Mouse (Mus musculus) forebrain, embryonic 11.5 days (tissue): ENCODE results near the gene Armh3. TPM values are rescaled to one million over a fixed set of nuclear protein-coding genes. Genes with fewer than 3 reads are reported as not detected.
"Not testable (repeated sequence)": the region's sequence is repeated elsewhere in the genome, so short reads cannot be mapped to it uniquely, and the experiment has no call there.

Experiments used
- ATAC-seq: fragments of 200-750 bp; cut with Nextera tagmentation; replicated peaks from 2 replicates; pipeline ENCODE4 v1.8.0; 2017; ENCODE audit warnings: moderate TSS enrichment; ENCODE audit not compliant: low FRiP score
- DNase-seq: peaks from one replicate; pipeline ENCODE4 v3.0.0-alpha.2; 2017; ENCODE audit warnings: low spot score
- H3K27ac ChIP-seq: fragments of 300-500 bp; sonication (generic); 2 replicates; pipeline ENCODE4 v1.5.1; 2014; ENCODE audit warnings: low read depth, low read length
- H3K27me3 ChIP-seq: fragments of 300-500 bp; sonication (generic); 2 replicates; pipeline ENCODE4 v1.6.1; 2014; ENCODE audit warnings: mild to moderate bottlenecking, low read length, mixed read lengths; ENCODE audit not compliant: control insufficient read depth, insufficient read depth
- H3K36me3 ChIP-seq: fragments of 300-500 bp; sonication (generic); 2 replicates; pipeline ENCODE4 v1.6.1; 2014; ENCODE audit warnings: mild to moderate bottlenecking, low read length, moderate library complexity, mixed read lengths; ENCODE audit not compliant: control insufficient read depth, insufficient read depth
- H3K4me1 ChIP-seq: fragments of 300-500 bp; sonication (generic); replicated peaks from 2 replicates; pipeline ENCODE4 v1.6.1; 2014; ENCODE audit warnings: low read length, mixed read lengths; ENCODE audit not compliant: control insufficient read depth, insufficient read depth
- H3K4me2 ChIP-seq: fragments of 300-500 bp; sonication (generic); 2 replicates; pipeline ENCODE4 v1.6.1; 2014; ENCODE audit warnings: low read depth, mild to moderate bottlenecking, low read length, moderate library complexity, mixed read lengths; ENCODE audit not compliant: severe bottlenecking
- H3K4me3 ChIP-seq: fragments of 300-500 bp; sonication (generic); 2 replicates; pipeline ENCODE4 v1.5.1; 2014; ENCODE audit warnings: low read depth, low read length
- H3K9ac ChIP-seq: fragments of 300-500 bp; sonication (generic); 2 replicates; pipeline ENCODE4 v1.6.1; 2014; ENCODE audit warnings: low read length
- H3K9me3 ChIP-seq: fragments of 300-500 bp; sonication (generic); 2 replicates; pipeline ENCODE4 v1.6.1; 2016; ENCODE audit warnings: low read length, mixed read lengths; ENCODE audit not compliant: control insufficient read depth
- WGBS: fragments of 180-500 bp; shearing (Covaris S2); extraction: QIAGEN DNeasy Blood & Tissue Kit; methylation state at CpG from one replicate; pipeline ENCODE4 v1.1.7; 2014; 5-methylcytosine and 5-hydroxymethylcytosine counted together
- polyA plus RNA-seq: library from polyadenylated mRNA; unstranded; fragments of >200 nt; fragmentation: Nextera tagmentation; extraction: Ambion mirVana; gene quantifications from 2 replicates; pipeline ENCODE4 v1.2.1, GENCODE M21; 2014

Gene Armh3
- polyA plus RNA-seq, 1 experiment from 2014 or later: 17.2 TPM

GRCm38 (mm10) chr19:46003371-46004226 lies 5.3 kb upstream of the Armh3 start, which contains the start of gene Hps6:
Gene Hps6, plus strand, starts transcription at chr19:46003508.
- Histone ChIP-seq H3K9me3 (no peaks in the 10 kb centered on the region), H3K36me3 (no peaks in the 10 kb centered on the region), H3K4me2 (peak within 1 kb of the TSS; percentile 98), H3K27ac (no peak within 1 kb of the TSS), H3K27me3 (peaks cover 5% of the 10 kb centered on the region; the same call in 1 of the 2 replicates), H3K9ac (peak within 1 kb of the TSS; percentile 77), H3K4me3 (peak within 1 kb of the TSS; percentile 55), H3K4me1 (peaks cover 9% of the 10 kb centered on the region; the same call in 1 of the 2 replicates)
- peak; percentile 83 for DNase-seq
- ATAC-seq: peak; percentile 73
- whole genome bisulfite sequencing: under 1% methylated on average over 70 of the region's 70 CpGs

DNA sequence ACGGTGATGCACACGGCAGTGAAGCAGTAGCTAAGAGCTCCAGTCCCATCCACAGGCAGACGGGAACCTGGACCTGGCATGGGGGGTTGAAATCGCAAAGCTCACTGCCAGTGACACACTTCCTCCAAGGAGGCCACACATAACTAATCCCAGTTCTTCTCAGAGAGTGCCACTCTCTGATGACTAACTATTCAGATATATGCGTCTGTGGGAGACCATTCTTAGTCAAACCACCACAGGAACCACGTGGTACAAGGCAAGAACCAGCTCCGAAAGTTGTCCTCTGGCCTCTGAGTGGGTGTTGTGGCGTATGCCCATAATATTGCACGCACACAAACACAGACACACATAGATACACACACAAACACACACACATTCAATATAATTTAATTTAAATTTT lies 4.0 kb upstream of the Armh3 start:
- no peak for DNase-seq
- Histone ChIP-seq H3K4me1 (peaks cover 11% of the 10 kb centered on the region; the same call in 1 of the 2 replicates), H3K9me3 (no peaks in the 10 kb centered on the region), H3K27ac (no peak overlapping the region), H3K27me3 (peaks cover 5% of the 10 kb centered on the region; the same call in 1 of the 2 replicates), H3K4me2 (no peak overlapping the region), H3K36me3 (no peaks in the 10 kb centered on the region), H3K9ac (no peak overlapping the region), H3K4me3 (no peak overlapping the region)
- ATAC-seq: no peak
- 82% methylated on average over 9 of the region's 9 CpGs for WGBS

DNA sequence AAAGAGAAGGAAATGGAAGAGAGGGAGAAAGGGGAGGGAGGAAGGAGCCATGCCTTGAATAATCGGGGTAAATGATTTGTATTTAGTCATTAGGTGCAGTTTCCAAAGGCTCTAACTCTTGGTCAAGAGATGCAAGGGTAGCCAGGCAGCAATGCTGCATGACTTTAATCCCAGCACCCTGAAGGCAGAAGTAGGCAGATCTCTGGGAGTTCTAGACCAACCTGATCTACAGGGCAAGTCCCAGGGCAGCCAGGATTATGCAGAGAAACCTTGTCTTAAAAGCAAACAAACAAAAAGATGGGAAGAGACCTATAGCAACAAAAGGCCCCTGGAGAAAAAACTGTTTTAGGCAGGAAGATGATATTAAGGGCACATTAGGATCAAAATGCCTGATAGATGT lies 1.1 kb upstream of the Armh3 start:
- Histone ChIP-seq H3K27ac (no peak overlapping the region), H3K4me2 (no peak overlapping the region), H3K9ac (no peak overlapping the region), H3K36me3 (no peaks in the 10 kb centered on the region), H3K27me3 (peaks cover 4% of the 10 kb centered on the region; the same call in 1 of the 2 replicates), H3K4me3 (no peak overlapping the region), H3K4me1 (peaks cover 11% of the 10 kb centered on the region; the same call in 1 of the 2 replicates), H3K9me3 (no peaks in the 10 kb centered on the region)
- 57% methylated on average over 1 of the region's 1 CpGs for WGBS
- ATAC-seq (no peak), DNase-seq (no peak)

- Histone ChIP-seq H3K9ac (peak overlapping the region; percentile 87), H3K4me2 (peak overlapping the region; percentile 74), H3K36me3 (no peaks in the 10 kb centered on the region), H3K27me3 (no peaks in the 10 kb centered on the region), H3K27ac (no peak overlapping the region), H3K4me1 (peaks cover 8% of the 10 kb centered on the region; the same call in 1 of the 2 replicates), H3K9me3 (no peaks in the 10 kb centered on the region), H3K4me3 (peak overlapping the region; percentile 80)
- WGBS: 15% methylated on average over 8 of the region's 8 CpGs
- ATAC-seq (peak; percentile 55; the same call in 1 of the 2 replicates), DNase-seq (no peak)
Measured at GRCm38 (mm10) chr19:45998694-45999217, 468 bp upstream of the Armh3 start.

DNA sequence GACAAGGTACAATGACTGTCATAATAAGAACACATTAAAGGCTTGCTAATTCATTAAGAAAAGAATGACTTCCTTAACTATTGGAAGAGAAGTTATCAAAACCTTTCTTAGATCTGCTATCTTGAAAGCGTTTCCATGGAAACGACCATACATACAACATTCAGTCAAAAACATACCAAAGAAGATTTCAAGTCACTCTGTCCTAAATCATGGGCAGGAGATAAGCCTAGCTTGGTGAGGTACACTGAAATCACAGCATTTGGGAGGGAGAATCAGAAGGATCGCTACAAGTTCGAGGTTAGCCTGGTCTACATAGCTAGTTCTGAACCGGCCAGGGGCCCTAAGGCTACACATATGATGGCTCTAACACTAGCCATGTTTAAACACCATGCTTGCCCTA lies 923 bp downstream of the Armh3 start:
- no peak for DNase-seq
- Histone ChIP-seq H3K4me3 (peak overlapping the region; percentile 80), H3K4me1 (peaks cover 3% of the 10 kb centered on the region; the same call in 1 of the 2 replicates), H3K9ac (peak overlapping the region; percentile 87), H3K36me3 (no peaks in the 10 kb centered on the region), H3K4me2 (peak overlapping the region; percentile 74), H3K27me3 (no peaks in the 10 kb centered on the region), H3K9me3 (no peaks in the 10 kb centered on the region), H3K27ac (no peak overlapping the region)
- ATAC-seq: no peak
- 67% methylated on average over 5 of the region's 5 CpGs for WGBS

GRCm38 (mm10) chr19:45993981-45994737 lies 4.1 kb downstream of the Armh3 start:
- Histone ChIP-seq H3K27me3 (no peaks in the 10 kb centered on the region), H3K4me2 (no peak overlapping the region), H3K9ac (no peak overlapping the region), H3K9me3 (no peaks in the 10 kb centered on the region), H3K4me3 (no peak overlapping the region), H3K27ac (no peak overlapping the region), H3K4me1 (peaks cover 3% of the 10 kb centered on the region; the same call in 1 of the 2 replicates), H3K36me3 (no peaks in the 10 kb centered on the region)
- WGBS: 95% methylated on average over 13 of the region's 13 CpGs
- ATAC-seq: no peak
- DNase-seq: no peak

GRCm38 (mm10) chr19:45993441-45993840 lies 4.8 kb downstream of the Armh3 start:
- H3K27me3 ChIP-seq, H3K9ac ChIP-seq, ATAC-seq, H3K9me3 ChIP-seq, H3K4me2 ChIP-seq, H3K4me1 ChIP-seq, H3K4me3 ChIP-seq, H3K27ac ChIP-seq, H3K36me3 ChIP-seq, DNase-seq: not testable (repeated sequence)
- WGBS: 91% methylated on average over 6 of the region's 6 CpGs

- Histone ChIP-seq H3K9me3 (no peaks in the 10 kb centered on the region), H3K4me2 (no peak overlapping the region), H3K9ac (no peak overlapping the region; the same call in 1 of the 2 replicates), H3K27ac (no peak overlapping the region), H3K4me3 (no peak overlapping the region), H3K27me3 (no peaks in the 10 kb centered on the region), H3K36me3 (no peaks in the 10 kb centered on the region), H3K4me1 (no peaks in the 10 kb centered on the region)
- no peak for ATAC-seq
- WGBS: 94% methylated on average over 3 of the region's 3 CpGs
- DNase-seq: no peak
Measured at GRCm38 (mm10) chr19:45991171-45991570, 7.1 kb downstream of the Armh3 start.
